Mouse (Mus musculus) small intestine, adult 2 months (tissue): ENCODE data around the gene Gnao1.

ENCODE experiments used
- CTCF ChIP-seq: fragments of 200-500 bp; IDR thresholded peaks from 2 replicates; pipeline ENCODE4 v1.5.1; 2012; ENCODE audit warnings: low read depth, mild to moderate bottlenecking, control low read depth, inconsistent platforms, low read length, moderate library complexity, mixed read lengths; ENCODE audit not compliant: insufficient replicate concordance, insufficient read length; ENCODE audit errors: extremely low read depth
- POLR2A ChIP-seq: fragments of 200-500 bp; IDR thresholded peaks from 2 replicates; pipeline ENCODE4 v1.6.1; 2012; ENCODE audit warnings: low read depth, mild to moderate bottlenecking, control low read depth, inconsistent platforms, low read length, moderate library complexity

GRCm38 (mm10) chr8:93919916-93920589 is 110.3 kb downstream of the Gnao1 start:
- no peak for TF ChIP-seq POLR2A
- no peak for TF ChIP-seq CTCF
